Mouse (Mus musculus) fibroblast of lung, adult 2 months (primary cell): ENCODE data around the gene Rgl3.

ENCODE experiments used
- DNase-seq: peaks from one replicate; pipeline ENCODE4 v3.0.0-alpha.2; 2011; ENCODE audit warnings: low read depth

Rgl3 gene

DNA sequence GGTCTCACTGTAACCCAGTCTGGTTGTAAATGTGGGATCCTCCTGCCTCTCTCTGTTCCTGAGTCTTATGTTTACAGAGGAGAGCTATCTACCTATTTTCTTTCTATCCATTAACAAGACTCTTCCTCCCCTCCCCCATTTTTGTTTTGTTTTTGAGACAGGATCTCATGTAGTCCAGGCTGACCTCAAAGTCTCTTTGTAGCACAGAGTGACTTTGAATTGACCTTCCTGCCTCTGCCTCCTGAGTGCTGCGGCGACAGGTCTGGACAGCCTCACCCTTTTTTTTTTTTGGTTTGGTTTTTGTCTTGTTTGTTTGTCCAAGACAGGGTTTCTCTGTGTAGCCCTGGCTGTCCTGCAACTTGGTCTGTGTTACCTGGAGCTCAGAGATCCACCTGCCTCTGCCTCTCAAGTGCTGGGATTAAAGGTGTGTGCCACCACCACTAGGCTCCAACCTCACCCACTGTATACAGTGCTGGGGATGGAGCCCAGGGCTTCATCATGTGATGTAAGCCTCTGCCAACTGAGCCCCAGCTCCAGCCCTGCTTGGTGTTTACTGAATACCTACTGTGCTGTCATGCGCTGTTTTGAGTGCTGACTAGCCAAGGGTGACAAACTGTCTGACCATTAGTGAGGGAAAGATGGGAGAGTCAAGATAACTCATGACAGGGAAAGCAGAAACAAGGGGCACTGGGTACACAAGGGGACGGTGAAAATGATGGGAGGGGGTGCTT, 10.7 kb downstream of the Rgl3 start:
- DNase-seq: no peak

- no peak for DNase-seq
These were observed 11.3 kb downstream of the Rgl3 start for GRCm38 (mm10) chr9:21977972-21978371.

GRCm38 (mm10) chr9:21977331-21977730, 11.9 kb downstream of the Rgl3 start:
- DNase-seq: no peak

GRCm38 (mm10) chr9:21976626-21977175, 12.5 kb downstream of the Rgl3 start:
- DNase-seq: no peak

- DNase-seq: no peak
These were observed 19.9 kb downstream of the Rgl3 start for GRCm38 (mm10) chr9:21969304-21969703.

DNA sequence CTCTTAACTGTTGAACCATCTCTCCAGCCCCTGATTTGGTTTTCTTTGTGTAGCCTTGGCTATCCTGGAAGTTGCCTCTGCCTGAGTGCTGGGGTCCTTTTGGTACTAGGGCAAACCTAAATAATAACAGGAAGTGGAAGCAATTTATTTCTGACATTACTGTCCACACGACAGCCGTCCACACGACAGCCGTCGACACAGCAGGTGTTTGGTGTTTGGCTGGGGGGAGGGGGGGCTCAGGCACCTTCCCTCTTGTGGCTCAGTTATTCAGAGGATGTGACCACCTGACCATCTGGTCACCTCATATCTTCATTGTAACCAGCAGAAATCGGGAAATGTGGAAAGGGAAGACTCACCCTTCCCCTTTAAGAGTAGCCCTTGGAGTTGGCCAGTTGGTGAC, 20.4 kb downstream of the Rgl3 start:
- no peak for DNase-seq

DNA sequence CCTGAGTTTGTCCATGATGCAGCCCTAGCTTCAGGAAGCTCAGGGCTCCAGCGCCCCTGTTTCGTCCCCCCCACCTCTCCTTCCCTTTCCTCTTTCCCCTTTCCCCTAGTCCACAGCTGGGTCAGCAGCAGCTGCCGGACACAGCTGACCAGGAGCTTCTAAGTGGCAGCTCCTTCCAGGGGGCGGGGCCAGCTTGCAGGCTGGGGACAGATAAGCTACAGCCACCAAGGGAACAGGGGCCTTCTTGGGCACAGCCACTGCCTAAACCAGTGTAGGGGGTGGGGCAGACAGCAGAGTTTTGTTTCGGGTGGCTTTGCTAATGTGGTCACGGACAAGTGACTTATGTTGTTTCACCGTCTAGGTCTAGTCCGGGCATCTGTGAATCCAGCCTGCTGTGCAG, 25.8 kb downstream of the Rgl3 start, which contains the start of gene Epor:
Gene Epor, minus strand, starts transcription at position 90 of the 400 bp plus-strand sequence.
- no peak for DNase-seq

- peak; percentile 5 for DNase-seq
These were observed 26.7 kb downstream of the Rgl3 start for GRCm38 (mm10) chr9:21962416-21963059.

DNA sequence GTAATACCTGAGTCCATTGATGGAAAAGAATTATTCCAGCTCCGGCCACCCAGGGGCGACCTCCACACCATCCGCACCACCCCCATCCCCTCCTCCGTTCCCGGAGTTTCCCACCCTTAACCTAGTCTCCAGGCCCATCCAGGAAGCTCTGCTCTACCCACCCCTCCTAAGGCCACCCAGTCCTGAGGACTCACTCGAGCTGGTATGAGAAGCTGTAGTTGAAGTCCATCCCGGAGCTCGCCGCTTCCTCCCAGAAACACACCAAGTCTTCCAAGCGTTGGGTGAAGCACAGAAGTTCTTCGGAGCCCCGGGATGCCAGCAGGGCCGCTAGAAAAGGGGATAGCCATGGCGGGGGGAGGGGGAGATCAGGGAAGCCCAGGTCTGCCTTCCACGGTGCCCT, 27.2 kb downstream of the Rgl3 start:
- no peak for DNase-seq

DNA sequence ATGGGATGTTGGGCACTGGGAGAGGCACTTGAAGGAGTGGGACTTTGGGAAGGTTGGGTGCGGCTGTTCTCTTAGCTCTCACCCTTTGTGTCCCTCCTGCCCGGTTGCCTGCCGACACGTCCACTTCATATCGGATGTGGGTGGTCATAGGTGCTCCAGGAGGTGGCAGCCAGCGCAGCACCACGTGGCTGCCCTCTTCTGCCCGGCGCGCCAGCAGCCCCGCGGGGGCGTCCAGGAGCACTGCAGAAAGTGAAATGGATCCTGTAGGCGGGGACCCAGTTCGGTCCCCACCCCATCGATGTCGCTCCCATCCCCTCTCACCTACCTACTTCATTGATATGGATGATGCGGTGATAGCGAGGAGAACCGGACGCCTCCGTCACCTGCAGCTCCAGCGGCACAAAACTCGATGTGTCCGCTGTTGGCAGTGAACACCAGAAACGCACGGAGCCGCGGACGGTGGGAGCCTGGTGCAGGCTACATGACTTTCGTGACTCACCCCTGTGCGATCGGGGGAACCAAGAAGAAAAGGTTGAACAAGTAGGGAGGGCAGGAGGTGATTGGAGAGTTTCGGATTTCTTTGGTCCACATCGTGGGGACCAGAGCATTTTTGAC, 27.8 kb downstream of the Rgl3 start:
- DNase-seq: no peak

DNA sequence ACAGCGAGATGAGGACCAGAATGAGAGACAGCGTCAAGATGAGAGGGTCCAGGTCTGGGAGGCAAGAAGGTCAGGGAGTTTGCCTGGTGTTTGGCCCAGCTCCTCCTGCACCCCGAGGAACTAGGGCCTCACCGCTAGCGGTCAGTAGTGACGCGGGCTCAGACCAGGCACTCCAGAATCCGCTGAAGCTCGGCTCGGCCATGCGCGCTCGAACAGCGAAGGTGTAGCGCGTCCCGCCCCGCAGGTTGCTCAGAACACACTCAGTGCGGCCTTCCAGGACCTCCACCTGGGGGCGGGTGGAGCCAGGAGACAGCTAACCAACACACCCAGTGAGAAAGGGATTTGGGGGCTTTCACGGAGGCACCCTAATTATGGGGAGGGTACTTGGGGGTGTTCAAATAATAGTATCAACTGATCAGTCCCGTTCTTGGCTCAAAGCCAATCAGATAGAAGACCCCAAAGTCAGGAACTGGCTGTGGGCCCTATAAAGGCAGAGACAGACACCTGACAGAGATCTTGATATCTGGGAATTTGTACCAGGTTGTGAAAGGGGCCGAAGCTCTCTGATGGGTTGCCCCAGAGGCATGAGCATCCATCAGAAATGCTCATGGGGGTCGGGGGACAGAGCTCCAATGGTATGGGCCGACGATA, 28.6 kb downstream of the Rgl3 start:
- DNase-seq: no peak

DNA sequence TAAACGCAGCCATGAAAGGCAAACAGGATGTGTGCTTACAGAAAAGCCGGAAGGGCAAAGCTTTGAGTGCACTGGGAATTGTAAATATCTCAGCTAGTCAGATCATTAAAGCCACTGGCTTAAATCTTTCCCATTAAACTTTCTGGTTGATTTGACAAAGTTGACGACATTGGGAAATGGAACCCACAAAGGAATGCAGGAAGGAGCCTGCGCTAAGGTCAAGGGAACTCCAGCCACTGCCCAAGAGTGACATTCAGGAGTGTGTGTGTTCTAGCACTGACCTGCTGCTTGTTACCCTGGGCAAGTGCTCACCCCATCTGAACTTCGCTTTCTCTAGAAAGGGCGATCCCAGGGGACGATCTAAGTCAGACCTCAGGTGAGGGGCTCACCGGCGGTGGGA, 29.1 kb downstream of the Rgl3 start:
- no peak for DNase-seq

DNA sequence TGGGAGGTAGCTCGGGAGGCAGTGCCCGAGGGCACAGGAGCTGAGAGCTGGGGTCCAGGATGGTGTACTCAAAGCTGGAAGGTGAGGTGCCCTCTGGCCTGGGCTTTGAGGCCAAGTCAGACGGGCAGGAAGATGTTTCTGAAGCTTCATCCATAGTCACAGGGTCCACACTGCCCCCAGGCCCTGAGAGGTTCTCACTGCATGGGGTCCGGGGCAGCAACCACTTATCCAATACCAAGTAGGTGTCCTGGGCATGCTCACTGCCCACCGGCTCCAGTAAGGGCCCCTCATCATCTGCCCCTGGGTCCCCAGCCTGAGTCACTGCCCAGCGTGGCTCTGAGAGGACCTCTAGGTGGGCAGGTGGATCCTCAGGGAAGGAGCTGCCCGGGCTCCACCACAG, 30.0 kb downstream of the Rgl3 start:
- DNase-seq: no peak

DNA sequence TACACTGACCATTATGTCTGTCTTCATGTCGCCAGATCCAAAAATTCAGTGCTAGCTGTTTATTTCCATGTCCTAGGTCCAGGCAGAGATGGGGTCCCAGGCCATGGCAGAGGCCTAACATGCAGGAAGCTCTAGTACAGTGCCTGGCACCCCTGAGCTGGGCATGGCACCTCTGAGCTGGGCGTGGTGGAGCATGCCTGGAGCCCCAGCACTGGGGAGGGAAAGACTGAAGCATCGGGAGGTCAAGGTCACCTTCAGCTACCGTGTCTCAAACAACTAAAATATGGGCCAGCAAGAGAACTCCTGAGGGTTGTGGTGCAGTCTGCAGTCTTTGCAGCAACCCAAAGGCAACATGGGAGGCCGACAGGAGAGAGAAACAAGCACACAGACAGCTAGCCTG, 30.9 kb downstream of the Rgl3 start:
- no peak for DNase-seq

GRCm38 (mm10) chr9:21955570-21956281, 33.5 kb downstream of the Rgl3 start, which contains the start of gene Swsap1:
Gene Swsap1, plus strand, starts transcription at chr9:21955755.
- peak; percentile 98 for DNase-seq

GRCm38 (mm10) chr9:21955225-21955569, 34.0 kb downstream of the Rgl3 start:
- DNase-seq: no peak

GRCm38 (mm10) chr9:21954635-21955034, 34.6 kb downstream of the Rgl3 start:
- DNase-seq: no peak

- no peak for DNase-seq
These were observed 35.6 kb downstream of the Rgl3 start for GRCm38 (mm10) chr9:21953600-21953999.

DNA sequence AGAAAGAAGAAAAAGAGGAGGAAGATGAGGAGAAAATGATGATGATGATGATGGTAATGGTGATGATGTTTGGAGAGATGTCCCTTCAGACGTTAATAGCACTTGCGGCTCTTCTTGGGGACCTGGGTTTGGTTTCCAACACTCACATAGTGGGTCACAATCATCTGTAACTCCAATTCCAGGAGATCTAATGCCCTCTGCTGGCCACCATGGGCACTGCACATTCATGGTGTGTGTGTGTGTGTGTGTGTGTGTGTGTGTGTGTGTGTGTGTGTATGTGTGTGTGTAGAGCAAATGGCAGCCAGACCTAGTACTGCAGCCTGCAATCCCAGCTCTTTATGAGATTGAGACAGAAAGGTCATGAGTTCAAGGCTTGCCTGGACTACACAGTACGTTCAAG, 37.3 kb downstream of the Rgl3 start:
- DNase-seq: no peak

DNA sequence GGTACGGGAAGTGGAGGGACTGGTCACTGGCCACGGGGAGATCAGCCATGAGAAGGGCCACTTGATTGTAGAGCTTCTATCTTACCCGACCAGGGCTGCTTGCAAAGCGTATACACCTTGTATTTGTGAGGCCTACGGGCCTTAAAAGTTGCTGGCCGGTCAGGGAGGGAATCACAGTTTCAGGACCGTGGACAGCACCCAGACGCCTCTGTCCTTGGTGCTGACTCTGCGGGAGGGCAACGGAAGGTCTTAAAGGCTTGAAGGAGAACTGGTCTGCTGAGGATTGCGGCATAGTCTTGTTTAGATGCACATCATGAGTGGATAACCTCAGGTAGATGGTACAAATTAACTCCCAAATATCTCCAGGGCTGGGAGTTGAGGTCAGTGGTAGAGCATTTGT, 38.9 kb downstream of the Rgl3 start:
- no peak for DNase-seq

GRCm38 (mm10) chr9:21948790-21949189, 40.5 kb downstream of the Rgl3 start:
- no peak for DNase-seq

DNA sequence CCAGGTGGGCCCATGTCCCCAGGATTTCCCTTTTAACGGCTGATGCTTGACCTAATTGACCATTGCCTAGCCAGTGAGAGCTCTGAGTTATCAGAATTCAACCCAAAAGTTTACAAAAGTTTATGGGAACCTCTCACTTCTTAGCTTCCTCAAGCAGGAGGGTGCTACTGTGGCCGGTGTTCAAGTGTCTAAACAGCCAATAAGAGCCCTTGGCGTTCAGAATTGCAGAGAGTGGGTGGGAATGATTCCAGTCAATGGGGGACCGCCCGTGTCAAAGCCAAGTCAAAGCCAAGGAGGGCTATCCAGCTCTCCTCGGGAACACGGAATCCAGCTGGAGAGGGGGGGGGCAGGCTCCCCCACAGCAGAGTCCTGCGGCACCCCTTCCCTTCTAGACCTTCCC, 41.1 kb downstream of the Rgl3 start:
- no peak for DNase-seq
